Mouse (Mus musculus) 416B (cell line): ENCODE data around the gene Mex3d.

ENCODE experiments used
- DNase-seq: peaks from one replicate; pipeline ENCODE4 v3.0.0; 2011; ENCODE audit warnings: low read depth

Mex3d gene

GRCm38 (mm10) chr10:80330888-80331287 is 56.6 kb downstream of the Mex3d start:
- DNase-seq: no peak
